Mouse (Mus musculus): ENCODE measurements around the gene Psapl1. TPM values are rescaled to one million over a fixed set of nuclear protein-coding genes. Genes with fewer than 3 reads are reported as not detected.

Gene Psapl1
- polyA plus RNA-seq (2015; fragmentation: Nextera tagmentation; extraction: Ambion mirVana): 0.11 TPM in 1 of 2 replicates, not detected in the other

DNA sequence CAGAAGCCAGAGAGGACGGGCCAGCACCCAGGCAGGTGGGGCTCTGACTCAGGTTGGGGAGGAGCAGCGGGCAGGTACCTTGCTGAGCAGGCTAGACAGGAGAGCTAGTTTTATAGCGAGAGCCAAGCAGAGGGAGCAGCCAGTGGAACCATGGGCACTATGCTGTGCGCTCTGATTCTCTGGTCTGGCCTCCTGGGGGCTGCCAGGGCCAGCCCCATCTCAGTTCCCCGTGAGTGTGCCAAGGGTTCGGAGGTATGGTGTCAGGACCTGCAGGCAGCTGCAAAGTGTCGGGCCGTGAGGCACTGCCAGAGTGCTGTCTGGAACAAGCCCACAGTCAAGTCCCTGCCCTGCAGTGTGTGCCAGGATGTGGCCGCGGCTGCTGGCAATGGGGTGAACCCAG is at the start of gene Psapl1:
TSS of gene Psapl1 (plus strand) at position 106 of the 400 bp plus-strand sequence.

Other genes with a start within 250 kb of the Psapl1 start
- gene Sorcs2, start 194.1 kb downstream of the Psapl1 start, polyA plus RNA-seq (2015; fragmentation: Nextera tagmentation; extraction: Ambion mirVana): 12.1 and 15.5 TPM in 2 replicates

Data from neural tube, postnatal 0 days (tissue).